Mouse (Mus musculus): ENCODE measurements around the gene Aif1. TPM values are rescaled to one million over a fixed set of nuclear protein-coding genes. Genes with fewer than 3 reads are reported as not detected.

Aif1 gene
- polyA plus RNA-seq, 1 experiment from 2014 or later = 7.7 TPM

- no peak within 1 kb of the TSS for H3K4me3 ChIP-seq
- no peak within 1 kb of the TSS for H3K27ac ChIP-seq (replicated peaks)
- H3K36me3 ChIP-seq = no peaks in the 10 kb centered on the region
- peaks cover 54% of the 10 kb centered on the region for H3K27me3 ChIP-seq
- 31% methylated on average over 20 of the region's 20 CpGs for WGBS
- H3K4me2 ChIP-seq (replicated peaks) = no peak within 1 kb of the TSS
- 0 out of 2 replicates have a peak, but pooled peaks cover 2% of the 10 kb centered on the region for H3K4me1 ChIP-seq
- no peaks in the 10 kb centered on the region for H3K9me3 ChIP-seq
- no peak within 1 kb of the TSS; the same call in 1 of the 2 replicates for H3K9ac ChIP-seq (replicated peaks)
- ATAC-seq (ENCODE audit: low FRiP score, low read depth) = no peak
Observed at GRCm38 (mm10) chr17:35204494-35205379, 28.9 kb upstream of the Aif1 start, which contains the start of gene Lta. TSS of gene Lta (minus strand) at chr17:35205351.

DNA sequence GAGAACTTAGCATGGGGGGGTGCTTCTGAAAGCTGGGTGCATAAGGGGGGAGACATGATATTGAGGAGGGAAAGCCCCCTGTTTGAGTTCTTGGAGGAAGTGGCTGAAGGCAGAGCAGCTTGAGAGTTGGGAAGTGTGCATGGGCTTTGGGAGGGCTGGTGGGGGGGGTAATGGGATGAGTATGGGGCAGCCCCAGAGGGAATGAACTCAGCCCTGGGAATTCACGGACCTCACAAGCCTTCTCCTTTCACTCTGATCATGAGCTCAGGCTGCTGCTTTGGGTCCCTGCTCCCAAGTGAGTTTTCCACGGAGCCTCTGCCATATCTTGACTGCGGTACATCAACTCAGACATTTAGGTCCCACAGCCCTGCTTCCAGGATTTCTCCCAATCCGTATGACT is 26.6 kb upstream of the Aif1 start:
- Histone ChIP-seq H3K27me3 (peaks cover 60% of the 10 kb centered on the region), H3K4me3 (no peak overlapping the region), H3K27ac (replicated peaks) (no peak overlapping the region), H3K9ac (replicated peaks) (no peak overlapping the region), H3K4me1 (0 out of 2 replicates have a peak, but pooled peaks cover 2% of the 10 kb centered on the region), H3K9me3 (no peaks in the 10 kb centered on the region), H3K4me2 (replicated peaks) (no peak overlapping the region), H3K36me3 (no peaks in the 10 kb centered on the region)
- 78% methylated on average over 4 of the region's 4 CpGs for whole genome bisulfite sequencing
- ATAC-seq (ENCODE audit: low FRiP score, low read depth) = no peak

DNA sequence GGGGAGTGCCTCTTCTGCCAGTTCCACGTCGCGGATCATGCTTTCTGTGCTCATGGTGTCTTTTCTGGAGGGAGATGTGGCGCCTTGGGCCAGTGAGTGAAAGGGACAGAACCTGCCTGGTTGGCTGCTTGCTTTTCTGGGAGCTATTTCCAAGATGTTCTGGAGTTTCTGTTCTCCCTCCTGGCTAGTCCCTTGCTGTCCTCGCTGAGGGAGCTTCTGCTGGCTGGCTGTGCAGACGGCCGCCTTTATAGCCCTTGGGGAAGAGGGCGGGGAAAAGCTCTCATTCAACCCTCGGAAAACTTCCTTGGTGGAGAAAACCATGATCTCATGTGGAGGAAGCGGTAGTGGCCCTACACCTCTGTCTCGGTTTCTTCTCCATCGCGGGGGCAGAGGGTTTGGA is 25.9 kb upstream of the Aif1 start, which contains the start of gene Tnf:
Gene Tnf, minus strand, starts transcription at position 221 of the 400 bp plus-strand sequence.
- Histone ChIP-seq H3K9me3 (no peaks in the 10 kb centered on the region), H3K27me3 (peaks cover 65% of the 10 kb centered on the region), H3K9ac (replicated peaks) (no peak within 1 kb of the TSS), H3K4me1 (0 out of 2 replicates have a peak, but pooled peaks cover 2% of the 10 kb centered on the region), H3K27ac (replicated peaks) (no peak within 1 kb of the TSS), H3K4me3 (no peak within 1 kb of the TSS), H3K36me3 (no peaks in the 10 kb centered on the region), H3K4me2 (replicated peaks) (no peak within 1 kb of the TSS)
- 54% methylated on average over 13 of the region's 13 CpGs for WGBS
- no peak for ATAC-seq (ENCODE audit: low FRiP score, low read depth)

DNA sequence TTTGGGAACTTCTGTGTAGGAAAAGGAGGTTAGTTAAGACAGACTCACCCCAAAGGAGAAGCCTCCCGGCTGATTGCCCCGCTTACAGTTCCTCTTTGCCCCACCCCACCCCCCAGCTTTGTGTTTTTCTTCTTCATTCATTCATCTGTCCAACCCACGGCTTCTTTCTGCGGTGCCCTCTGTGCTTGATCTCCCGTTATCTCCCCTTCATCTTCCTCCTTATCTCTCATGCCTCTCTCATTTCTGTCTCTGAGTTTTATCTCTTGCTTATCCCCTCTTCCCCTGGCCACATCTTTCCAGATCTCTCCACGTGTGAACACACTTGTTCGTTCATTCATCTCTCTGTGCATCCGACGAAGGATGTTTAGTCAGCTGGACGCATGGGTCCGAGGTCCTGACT is 25.3 kb upstream of the Aif1 start:
- Histone ChIP-seq H3K9me3 (no peaks in the 10 kb centered on the region), H3K4me1 (peaks cover 4% of the 10 kb centered on the region), H3K36me3 (no peaks in the 10 kb centered on the region), H3K9ac (replicated peaks) (no peak overlapping the region), H3K27ac (replicated peaks) (no peak overlapping the region), H3K27me3 (peaks cover 71% of the 10 kb centered on the region), H3K4me2 (replicated peaks) (no peak overlapping the region), H3K4me3 (no peak overlapping the region)
- WGBS = 82% methylated on average over 11 of the region's 11 CpGs
- ATAC-seq (ENCODE audit: low FRiP score, low read depth) = no peak

DNA sequence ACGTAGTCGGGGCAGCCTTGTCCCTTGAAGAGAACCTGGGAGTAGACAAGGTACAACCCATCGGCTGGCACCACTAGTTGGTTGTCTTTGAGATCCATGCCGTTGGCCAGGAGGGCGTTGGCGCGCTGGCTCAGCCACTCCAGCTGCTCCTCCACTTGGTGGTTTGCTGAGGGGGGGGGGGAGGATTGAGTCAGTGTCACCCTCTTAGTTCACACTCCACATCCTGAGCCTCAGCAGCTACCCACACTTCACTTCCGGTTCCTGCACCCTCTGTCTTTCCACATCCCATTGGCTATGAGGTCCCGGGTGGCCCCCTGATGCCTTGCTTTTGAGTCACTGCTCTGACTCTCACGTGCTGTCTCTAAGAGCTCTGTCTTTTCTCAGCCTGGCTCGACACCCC is 24.5 kb upstream of the Aif1 start:
- Histone ChIP-seq H3K27me3 (peaks cover 77% of the 10 kb centered on the region), H3K4me3 (no peak overlapping the region), H3K36me3 (no peaks in the 10 kb centered on the region), H3K9ac (replicated peaks) (no peak overlapping the region), H3K4me1 (peaks cover 11% of the 10 kb centered on the region), H3K27ac (replicated peaks) (no peak overlapping the region), H3K4me2 (replicated peaks) (no peak overlapping the region), H3K9me3 (no peaks in the 10 kb centered on the region)
- ATAC-seq (ENCODE audit: low FRiP score, low read depth) = no peak
- WGBS = 94% methylated on average over 11 of the region's 11 CpGs

GRCm38 (mm10) chr17:35198946-35199345 is 23.1 kb upstream of the Aif1 start:
- no peak overlapping the region for H3K27ac ChIP-seq (replicated peaks)
- H3K36me3 ChIP-seq = no peaks in the 10 kb centered on the region
- H3K4me2 ChIP-seq (replicated peaks) = no peak overlapping the region
- no peak overlapping the region for H3K4me3 ChIP-seq
- no peaks in the 10 kb centered on the region for H3K9me3 ChIP-seq
- H3K9ac ChIP-seq (replicated peaks) = no peak overlapping the region
- H3K4me1 ChIP-seq = peaks cover 11% of the 10 kb centered on the region
- WGBS = 36% methylated on average over 8 of the region's 8 CpGs
- ATAC-seq (ENCODE audit: low FRiP score, low read depth) = no peak
- H3K27me3 ChIP-seq = peaks cover 77% of the 10 kb centered on the region

DNA sequence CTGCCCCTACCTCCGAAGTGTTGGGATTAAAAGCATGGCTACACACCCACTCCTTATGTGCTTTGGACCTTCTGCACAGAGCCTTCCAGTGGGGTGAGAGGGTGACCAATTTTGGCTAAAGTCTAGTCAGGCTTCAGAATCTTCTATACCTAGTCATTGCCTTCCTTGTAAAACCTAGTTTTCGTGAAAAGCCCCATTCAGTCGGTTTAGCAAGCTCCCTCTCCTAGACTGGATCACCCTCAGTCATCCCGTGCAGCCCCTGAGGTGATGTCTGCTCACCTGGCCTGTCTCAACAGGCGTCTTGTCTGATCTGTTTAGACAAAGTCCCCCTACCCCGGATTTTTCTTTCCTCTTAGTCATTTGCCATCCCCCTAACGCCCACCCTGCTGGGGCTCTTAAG is 22.2 kb upstream of the Aif1 start:
- no peak overlapping the region for H3K4me2 ChIP-seq (replicated peaks)
- peaks cover 69% of the 10 kb centered on the region for H3K27me3 ChIP-seq
- no peak overlapping the region for H3K27ac ChIP-seq (replicated peaks)
- WGBS = 64% methylated on average over 7 of the region's 7 CpGs
- H3K9me3 ChIP-seq = no peaks in the 10 kb centered on the region
- H3K36me3 ChIP-seq = no peaks in the 10 kb centered on the region
- H3K4me3 ChIP-seq = no peak overlapping the region
- peaks cover 11% of the 10 kb centered on the region for H3K4me1 ChIP-seq
- no peak for ATAC-seq (ENCODE audit: low FRiP score, low read depth)
- no peak overlapping the region for H3K9ac ChIP-seq (replicated peaks)

- H3K4me3 ChIP-seq = no peak overlapping the region
- H3K36me3 ChIP-seq = no peaks in the 10 kb centered on the region
- no peaks in the 10 kb centered on the region for H3K9me3 ChIP-seq
- H3K9ac ChIP-seq (replicated peaks) = no peak overlapping the region
- H3K27ac ChIP-seq (replicated peaks) = no peak overlapping the region
- 59% methylated on average over 6 of the region's 6 CpGs for WGBS
- H3K27me3 ChIP-seq = peaks cover 61% of the 10 kb centered on the region
- no peak for ATAC-seq (ENCODE audit: low FRiP score, low read depth)
- peaks cover 11% of the 10 kb centered on the region for H3K4me1 ChIP-seq
- H3K4me2 ChIP-seq (replicated peaks) = no peak overlapping the region
Observed at GRCm38 (mm10) chr17:35197126-35197525, 21.3 kb upstream of the Aif1 start.

DNA sequence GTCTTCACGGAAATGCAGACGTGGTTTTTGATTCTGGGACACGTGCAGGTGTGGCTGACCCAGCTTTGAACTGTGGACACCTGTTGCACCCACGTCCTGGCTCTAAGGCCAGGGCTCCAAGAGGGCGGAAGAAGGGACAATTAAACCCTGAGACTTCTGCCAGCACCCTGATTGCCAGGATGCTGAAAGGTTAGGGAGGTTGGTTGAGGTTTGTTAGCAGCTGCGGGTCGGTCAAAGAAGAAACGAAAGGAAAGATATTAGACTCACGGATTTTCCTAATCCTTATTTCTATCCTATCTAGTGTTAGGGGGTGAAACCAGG is 20.4 kb upstream of the Aif1 start:
- no peak overlapping the region for H3K9ac ChIP-seq (replicated peaks)

GRCm38 (mm10) chr17:35195631-35196320 is 19.9 kb upstream of the Aif1 start:
- H3K9me3 ChIP-seq = no peaks in the 10 kb centered on the region
- peak overlapping the region; percentile 40 for H3K4me3 ChIP-seq
- WGBS = 2% methylated on average over 65 of the region's 66 CpGs
- H3K4me1 ChIP-seq = peaks cover 11% of the 10 kb centered on the region
- ATAC-seq (ENCODE audit: low FRiP score, low read depth) = 0 out of 2 replicates have a peak, but pooled peaks have one; percentile 69
- no peak overlapping the region for H3K27ac ChIP-seq (replicated peaks)
- peak overlapping the region; percentile 70 for H3K4me2 ChIP-seq (replicated peaks)
- peak overlapping the region; percentile 40; the same call in 1 of the 2 replicates for H3K9ac ChIP-seq (replicated peaks)
- no peaks in the 10 kb centered on the region for H3K36me3 ChIP-seq
- peaks cover 48% of the 10 kb centered on the region for H3K27me3 ChIP-seq

More for the DNA sequence above, 20.4 kb upstream of the Aif1 start:
- Histone ChIP-seq H3K4me1 (peaks cover 11% of the 10 kb centered on the region), H3K36me3 (no peaks in the 10 kb centered on the region), H3K4me3 (peak overlapping the region; percentile 40), H3K4me2 (replicated peaks) (peak overlapping the region; percentile 70), H3K27me3 (peaks cover 53% of the 10 kb centered on the region), H3K27ac (replicated peaks) (no peak overlapping the region), H3K9me3 (no peaks in the 10 kb centered on the region)
- WGBS = 29% methylated on average over 9 of the region's 9 CpGs
- ATAC-seq (ENCODE audit: low FRiP score, low read depth) = no peak

DNA sequence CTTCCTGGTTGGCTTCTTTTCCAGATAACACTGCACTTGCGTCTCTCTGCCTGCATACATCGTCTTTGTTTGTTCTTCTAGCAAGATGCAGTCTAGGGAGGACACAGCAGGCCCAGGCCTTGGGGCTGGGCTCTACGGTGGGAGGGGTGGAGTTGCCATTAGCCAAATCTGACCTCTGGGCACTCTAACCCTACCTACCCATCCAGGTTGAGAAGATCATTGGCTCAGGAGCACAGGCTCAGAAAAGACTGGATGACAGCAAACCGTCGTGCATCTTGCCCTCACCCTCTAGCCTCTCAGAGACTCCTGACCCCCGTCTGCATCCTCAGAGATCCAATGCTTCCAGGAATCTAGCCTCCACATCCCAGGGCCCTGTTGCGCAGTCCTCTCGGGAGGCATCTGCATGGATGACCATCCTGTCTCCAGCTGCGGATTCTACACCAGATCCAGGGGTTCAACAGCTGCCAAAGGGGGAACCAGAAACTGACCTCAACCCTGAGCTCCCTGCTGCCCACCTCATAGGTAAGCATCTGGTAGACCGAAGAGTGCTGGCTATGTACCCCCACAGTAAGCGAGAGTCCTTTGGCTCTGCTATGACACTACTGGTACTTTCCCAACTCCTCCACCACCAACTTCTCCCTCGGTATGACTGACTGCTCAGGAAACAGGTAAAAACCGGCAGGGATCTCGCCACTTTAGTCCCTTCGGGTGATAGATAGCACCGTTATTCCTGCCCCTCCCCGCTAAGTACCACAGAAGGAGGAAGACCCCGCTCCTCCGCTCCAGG is 19.2 kb upstream of the Aif1 start:
- 0 out of 2 replicates have a peak, but pooled peaks have one; percentile 27 for ATAC-seq (ENCODE audit: low FRiP score, low read depth)
- WGBS = 45% methylated on average over 19 of the region's 19 CpGs
- peak overlapping the region; percentile 40; the same call in 1 of the 2 replicates for H3K9ac ChIP-seq (replicated peaks)
- peak overlapping the region; percentile 70 for H3K4me2 ChIP-seq (replicated peaks)
- peaks cover 40% of the 10 kb centered on the region for H3K27me3 ChIP-seq
- H3K9me3 ChIP-seq = no peaks in the 10 kb centered on the region
- no peaks in the 10 kb centered on the region for H3K36me3 ChIP-seq
- no peak overlapping the region for H3K27ac ChIP-seq (replicated peaks)
- H3K4me1 ChIP-seq = peaks cover 11% of the 10 kb centered on the region
- peak overlapping the region; percentile 40 for H3K4me3 ChIP-seq
